Mouse (Mus musculus): ENCODE data around the gene Cdx2. TPM values are rescaled to one million over a fixed set of nuclear protein-coding genes. Genes with fewer than 3 reads are reported as not detected.

Gene Cdx2
- polyA plus RNA-seq, 1 experiment from 2014 or later = 0.18 TPM

DNA sequence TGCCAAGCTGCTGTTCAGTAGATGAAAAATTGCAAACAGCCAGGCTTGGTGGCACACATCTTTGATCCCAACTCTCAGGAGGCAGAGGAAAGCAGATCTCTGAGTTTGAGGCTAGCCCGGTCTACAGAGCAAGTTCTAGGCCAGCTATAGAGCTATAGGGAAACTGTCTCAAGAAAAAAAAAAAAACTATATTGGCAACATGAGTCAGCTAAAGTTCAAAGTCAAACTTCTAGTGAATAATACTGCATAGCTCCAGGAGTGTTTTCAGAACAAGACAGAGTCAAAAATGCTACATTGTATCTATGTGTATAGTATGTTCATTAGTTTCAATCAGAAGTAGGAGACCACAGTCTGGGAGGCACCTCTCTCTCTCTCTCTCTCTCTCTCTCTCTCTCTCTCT lies 46.9 kb downstream of the Cdx2 start:
- no peak overlapping the region for H3K4me2 ChIP-seq (ENCODE audit: low read depth, low read length)
- H3K36me3 ChIP-seq (ENCODE audit: control insufficient read depth, insufficient read depth) = no peaks in the 10 kb centered on the region
- H3K9ac ChIP-seq (ENCODE audit: low read depth, low read length) = no peak overlapping the region
- WGBS (ENCODE audit: insufficient replicate concordance) = 69% methylated on average over 1 of the region's 1 CpGs
- no peaks in the 10 kb centered on the region for H3K4me1 ChIP-seq (ENCODE audit: control insufficient read depth, low read depth, low read length)
- H3K27ac ChIP-seq (ENCODE audit: low read length) = no peak overlapping the region
- no peak for ATAC-seq (ENCODE audit: low read depth)
- H3K4me3 ChIP-seq (ENCODE audit: low read depth, low read length) = no peak overlapping the region
- H3K27me3 ChIP-seq (ENCODE audit: control insufficient read depth, insufficient read depth, low read depth, low read length) = no peaks in the 10 kb centered on the region
- no peaks in the 10 kb centered on the region for H3K9me3 ChIP-seq (replicated peaks; ENCODE audit: control insufficient read depth, low read length)

Small RNA genes lying within 50 kb of the gene (microRNA-seq; reads per million reads assigned to microRNA genes)
- gene Mir7k = not detected

Other genes with a start within 250 kb of the Cdx2 start
- gene Lnx2, start 230.7 kb downstream of the Cdx2 start, polyA plus RNA-seq (2015; fragmentation: Nextera tagmentation; extraction: Ambion mirVana) = 4.6 and 5.7 TPM in 2 replicates
- gene Polr1d, start 230.2 kb downstream of the Cdx2 start, polyA plus RNA-seq (2015; fragmentation: Nextera tagmentation; extraction: Ambion mirVana) = 54.4 and 56.9 TPM in 2 replicates
- gene Gsx1, start 118.6 kb downstream of the Cdx2 start, polyA plus RNA-seq (2015; fragmentation: Nextera tagmentation; extraction: Ambion mirVana) = not detected in 2 replicates
- 0.13 TPM in 1 of 2 replicates, not detected in the other for gene Pdx1, start 37.3 kb downstream of the Cdx2 start, polyA plus RNA-seq (2015; fragmentation: Nextera tagmentation; extraction: Ambion mirVana)
- gene Urad, start 15.2 kb upstream of the Cdx2 start, polyA plus RNA-seq (2015; fragmentation: Nextera tagmentation; extraction: Ambion mirVana) = 1.6 and 1.8 TPM in 2 replicates
- 1.4 and 1.6 TPM in 2 replicates for gene Flt3, start 93.2 kb upstream of the Cdx2 start, polyA plus RNA-seq (2015; fragmentation: Nextera tagmentation; extraction: Ambion mirVana)
- gene Pan3, start 122.9 kb upstream of the Cdx2 start, polyA plus RNA-seq (2015; fragmentation: Nextera tagmentation; extraction: Ambion mirVana) = 29.5 and 32.0 TPM in 2 replicates